ENCODE assay signal across 17 mouse cellular contexts in genomic region chr17:75391429-75392192, GRCm38 (mm10).
"Had no signal": no experiment of that assay in that cellular context is flagged by ENCODE, and none has a peak within 500 bp of the region (broad histone marks: within the 10 kb centered on the region; RNA-seq: fewer than 3 reads in every experiment).

No protein-coding gene starts in this region.

- DNase-seq: kidney, adult 9 months; kidney, postnatal 36 days; layer of hippocampus, adult 9-11 months; layer of hippocampus, postnatal 36 days; lung, embryonic 14.5 days; lung, postnatal 10 days; right cerebral cortex, postnatal 14 days; thymus, adult 18-20 months; thymus, postnatal 14 days had no signal

- H3K4me1 ChIP-seq: limb, embryonic 15.5 days; liver, embryonic 12.5 days; midbrain, embryonic 13.5 days; neural tube, embryonic 12.5 days had no signal

- H3K36me3 ChIP-seq: liver, embryonic 12.5 days; midbrain, embryonic 13.5 days; neural tube, embryonic 12.5 days had no signal

- H3K4me2 ChIP-seq: limb, embryonic 15.5 days; liver, embryonic 12.5 days; lung, embryonic 14.5 days; midbrain, embryonic 13.5 days; neural tube, embryonic 12.5 days had no signal

- H3K4me3 ChIP-seq: limb, embryonic 15.5 days; liver, embryonic 12.5 days; midbrain, embryonic 13.5 days; myocyte; neural tube, embryonic 12.5 days had no signal

- ATAC-seq: liver, embryonic 12.5 days; midbrain, embryonic 13.5 days had no signal

- H3K27ac ChIP-seq: kidney, postnatal 0 days; limb, embryonic 15.5 days; liver, embryonic 12.5 days; macrophage; midbrain, embryonic 13.5 days; neural tube, embryonic 12.5 days; stomach, postnatal 0 days had no signal

- H3K9me3 ChIP-seq: limb, embryonic 15.5 days; liver, embryonic 12.5 days; midbrain, embryonic 13.5 days; neural tube, embryonic 12.5 days had no signal

- H3K9ac ChIP-seq: limb, embryonic 15.5 days; liver, embryonic 12.5 days; lung, embryonic 14.5 days; midbrain, embryonic 13.5 days; neural tube, embryonic 12.5 days had no signal

- H3K27me3 ChIP-seq: limb, embryonic 15.5 days; liver, embryonic 12.5 days; midbrain, embryonic 13.5 days; neural tube, embryonic 12.5 days had no signal
